Mouse (Mus musculus): ENCODE results near the gene Pcbp4. TPM values are rescaled to one million over a fixed set of nuclear protein-coding genes. Genes with fewer than 3 reads are reported as not detected.

The Pcbp4 gene
- total RNA-seq (2023) = 1 to 10 TPM in 1 of 2 experiments, under 1 TPM in 1; 0.71 to 1.5 TPM

DNA sequence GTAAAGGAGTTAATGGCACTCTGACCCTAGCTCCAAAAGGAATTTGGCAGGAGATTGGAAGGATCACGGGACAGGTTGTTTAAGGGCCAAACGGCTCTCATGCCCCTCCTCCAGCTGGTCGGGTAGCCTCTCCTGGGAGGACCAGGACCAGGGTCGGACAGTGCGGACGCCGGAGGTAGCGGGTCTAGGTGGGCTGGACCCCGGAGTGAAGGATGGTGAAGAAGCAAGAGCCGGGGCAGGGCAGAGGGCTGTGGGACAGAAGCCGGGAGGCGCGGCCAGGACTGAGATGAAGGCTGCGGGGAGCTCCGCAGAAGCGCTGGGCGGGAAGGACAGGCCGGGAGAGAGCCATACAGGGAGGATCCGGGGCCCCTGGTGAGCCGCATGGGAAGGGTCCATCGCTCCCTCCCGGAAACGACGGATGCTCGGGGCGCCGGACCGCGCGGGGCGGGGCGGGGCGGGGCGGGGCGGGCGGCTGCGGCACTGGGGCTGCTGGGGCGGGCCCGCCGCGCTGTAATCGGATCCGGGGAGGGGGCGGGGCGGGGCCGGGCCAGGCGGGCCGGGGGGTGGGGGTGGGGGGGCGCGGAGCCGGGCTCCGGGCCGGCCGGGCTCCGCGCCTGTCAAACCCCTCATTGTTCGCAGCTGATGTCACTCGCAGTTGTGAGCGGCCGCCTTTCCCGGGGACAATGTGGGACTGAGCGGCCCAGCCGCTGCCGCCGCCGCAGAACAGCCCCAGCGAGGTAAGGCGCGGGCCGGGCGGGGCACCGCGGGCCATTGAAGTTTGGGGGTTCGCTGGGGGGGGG is at the start of gene Pcbp4:
Gene Pcbp4 (plus strand): TSS at position 21 of the 800 bp plus-strand sequence.

GRCm38 (mm10) chr9:106429221-106430014 is 23.7 kb upstream of the Pcbp4 start, which contains the start of gene Rpl29:
Gene Rpl29, plus strand, starts transcription at chr9:106429454.

GRCm38 (mm10) chr9:106447348-106447747 is 5.7 kb upstream of the Pcbp4 start, which contains the start of the genes Abhd14b and Abhd14a:
Gene Abhd14b, plus strand, starts transcription at chr9:106447459.
Gene Abhd14a, minus strand, starts transcription at chr9:106447678.

GRCm38 (mm10) chr9:106465571-106466200 is 12.6 kb downstream of the Pcbp4 start, which contains the start of gene Gpr62:
Gene Gpr62, minus strand, starts transcription at chr9:106465938.

GRCm38 (mm10) chr9:106475663-106476001 is 22.5 kb downstream of the Pcbp4 start, which contains the start of gene Rrp9:
Gene Rrp9, plus strand, starts transcription at chr9:106475963.

GRCm38 (mm10) chr9:106476924-106477484 is 23.9 kb downstream of the Pcbp4 start, which contains the start of gene Parp3:
Gene Parp3, minus strand, starts transcription at chr9:106476949.

DNA sequence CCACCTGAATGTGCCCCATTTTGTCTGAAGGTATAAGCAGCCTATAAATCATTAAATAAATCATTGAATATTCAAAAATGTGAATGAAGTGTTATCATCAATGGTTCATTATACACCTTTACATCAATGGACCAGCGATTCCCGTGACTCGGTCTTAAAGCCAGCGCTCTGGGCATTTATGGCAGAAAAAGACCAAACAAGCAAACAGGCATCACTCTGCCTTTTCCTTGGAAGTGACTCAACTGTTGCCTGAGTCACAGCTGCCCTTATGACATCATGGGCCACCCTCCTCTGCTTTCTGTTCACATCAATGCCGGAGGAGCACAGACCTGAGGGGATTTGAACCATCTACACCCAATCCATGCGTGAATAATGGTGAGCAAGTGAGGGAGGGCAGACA is 46.6 kb downstream of the Pcbp4 start, which contains the start of gene Iqcf1:
Gene Iqcf1 (plus strand): TSS at position 301 of the 400 bp plus-strand sequence.

Other genes with a start within 250 kb of the Pcbp4 start
- gene Tlr9, start 230.7 kb upstream of the Pcbp4 start, total RNA-seq (2023) = 10 to 100 TPM; 12.3 to 18.3 TPM
- gene Alas1, start 204.6 kb upstream of the Pcbp4 start, total RNA-seq (2023) = 100 to 1,000 TPM; 184 to 213 TPM
- gene Poc1a, start 172.2 kb upstream of the Pcbp4 start, total RNA-seq (2023) = 10 to 100 TPM; 14.6 to 15.2 TPM
- gene Dusp7, start 84.7 kb upstream of the Pcbp4 start, total RNA-seq (2023) = 10 to 100 TPM; 23.1 to 29.5 TPM
- gene Rpl29, start 23.8 kb upstream of the Pcbp4 start, total RNA-seq (2023) = 100 to 1,000 TPM; 362 to 383 TPM
- gene Acy1, start 15.0 kb upstream of the Pcbp4 start, total RNA-seq (2023) = 1 to 10 TPM; 5.0 to 5.1 TPM
- 1 to 10 TPM; 2.5 TPM for gene Abhd14b, start 5.8 kb upstream of the Pcbp4 start, total RNA-seq (2023)
- 1 to 10 TPM; 2.7 to 3.0 TPM for gene Abhd14a, start 5.6 kb upstream of the Pcbp4 start, total RNA-seq (2023)
- not detected for gene Gpr62, start 12.6 kb downstream of the Pcbp4 start, total RNA-seq (2023)
- gene Rrp9, start 22.7 kb downstream of the Pcbp4 start, total RNA-seq (2023) = 10 to 100 TPM in 1 of 2 experiments, 1 to 10 TPM in 1; 7.8 to 10.9 TPM
- gene Parp3, start 23.7 kb downstream of the Pcbp4 start, total RNA-seq (2023) = 10 to 100 TPM; 20.3 to 20.6 TPM
- gene Iqcf1, start 46.7 kb downstream of the Pcbp4 start, total RNA-seq (2023) = not detected
- not detected for gene Iqcf5, start 61.3 kb downstream of the Pcbp4 start, total RNA-seq (2023)
- gene Iqcf3, start 108.3 kb downstream of the Pcbp4 start, total RNA-seq (2023) = not detected
- gene Iqcf4, start 117.7 kb downstream of the Pcbp4 start, total RNA-seq (2023) = not detected
- not detected for gene Iqcf6, start 173.3 kb downstream of the Pcbp4 start, total RNA-seq (2023)
- gene Grm2, start 202.8 kb downstream of the Pcbp4 start, total RNA-seq (2023) = not detected
- gene Tex264, start 232.6 kb downstream of the Pcbp4 start, total RNA-seq (2023) = 10 to 100 TPM in 1 of 2 experiments, 1 to 10 TPM in 1; 7.2 to 15.3 TPM

Data from neutrophil, adult 59 days (primary cell).